Mouse (Mus musculus): ENCODE results near the gene Wnt9b.

DNA sequence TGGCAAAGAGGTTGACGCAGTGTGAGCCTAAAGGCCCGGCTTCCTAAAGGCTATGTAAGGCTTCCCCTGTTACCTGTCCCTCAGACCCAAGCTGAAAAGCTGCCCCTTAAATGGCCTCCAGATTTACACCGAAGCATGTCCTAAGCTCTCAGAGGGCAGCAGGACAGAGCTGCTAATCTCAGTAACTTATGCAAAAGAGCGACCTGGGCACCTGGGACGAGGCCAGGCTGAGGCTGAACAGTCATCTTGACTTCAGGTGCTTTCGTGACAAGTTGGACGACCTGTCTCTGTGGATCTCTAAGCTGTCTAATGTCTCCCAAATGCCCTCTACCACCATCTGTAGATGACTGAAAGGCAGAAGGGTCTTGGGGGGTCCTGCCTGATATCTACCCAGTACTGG, 17.3 kb downstream of the Wnt9b start:
- TF ChIP-seq CTCF (IDR thresholded peaks at IDR 0.05; ENCODE audit: low read depth, low read length) (no peak), POLR2A (IDR thresholded peaks at IDR 0.05; ENCODE audit: extremely low read depth, insufficient read depth, low read length) (no peak)
